Mouse (Mus musculus): ENCODE measurements around the gene Pde4c. TPM values are rescaled to one million over a fixed set of nuclear protein-coding genes. Genes with fewer than 3 reads are reported as not detected.

The Pde4c gene
- polyA plus RNA-seq, 1 experiment from 2014 or later = 0.10 TPM

DNA sequence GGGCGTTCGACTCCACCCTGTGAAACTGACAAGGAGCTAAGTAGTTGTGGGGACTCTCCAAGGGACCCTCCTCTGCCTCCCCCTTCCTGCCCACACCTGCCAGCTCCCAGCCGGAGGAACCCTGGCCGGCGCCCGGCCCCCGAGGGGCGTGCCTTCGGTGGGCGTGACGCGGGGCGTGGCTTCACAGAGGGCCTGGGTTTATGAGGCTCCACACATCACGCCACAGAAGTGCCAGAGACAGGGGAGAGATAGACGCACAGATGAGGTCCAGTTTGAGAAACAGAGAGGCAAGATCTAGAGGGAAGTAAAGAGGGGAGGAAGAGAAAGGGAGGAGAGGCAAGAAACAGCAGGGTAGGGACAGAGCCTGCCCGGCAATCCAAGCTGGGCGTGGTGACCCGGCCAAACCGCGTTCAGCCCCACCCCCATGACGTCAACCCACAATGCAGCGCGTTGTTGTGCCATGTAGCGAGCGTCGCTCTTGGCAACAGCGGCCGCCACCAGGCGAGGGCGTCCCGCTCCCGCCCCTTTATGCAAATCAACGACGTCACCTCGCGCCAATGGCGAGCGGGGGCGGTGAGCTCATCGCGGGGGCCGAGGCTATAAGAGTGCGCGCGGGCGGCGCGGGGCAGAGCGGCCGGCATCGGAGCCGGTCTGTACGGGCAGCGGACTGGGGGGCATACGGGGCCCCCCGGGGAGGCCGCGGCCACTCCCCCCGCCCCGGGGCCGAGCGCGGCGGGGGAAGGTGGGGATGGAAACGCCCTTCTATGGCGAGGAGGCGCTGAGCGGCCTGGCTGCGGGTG is 25.0 kb upstream of the Pde4c start, which contains the start of gene Jund:
Jund (plus strand) TSS at position 640 of the 800 bp plus-strand sequence.
- Histone ChIP-seq H3K9me3 (replicated peaks) (no peaks in the 10 kb centered on the region), H3K9ac (peak within 1 kb of the TSS; percentile 100), H3K4me3 (peak within 1 kb of the TSS; percentile 94), H3K27ac (peak within 1 kb of the TSS; percentile 100), H3K4me1 (peaks cover 61% of the 10 kb centered on the region), H3K36me3 (ENCODE audit: poor library complexity, severe bottlenecking) (peaks cover 16% of the 10 kb centered on the region), H3K27me3 (no peaks in the 10 kb centered on the region), H3K4me2 (peak within 1 kb of the TSS; percentile 75)
- WGBS = under 1% methylated on average over 53 of the region's 69 CpGs
- ATAC-seq = peak; percentile 87

DNA sequence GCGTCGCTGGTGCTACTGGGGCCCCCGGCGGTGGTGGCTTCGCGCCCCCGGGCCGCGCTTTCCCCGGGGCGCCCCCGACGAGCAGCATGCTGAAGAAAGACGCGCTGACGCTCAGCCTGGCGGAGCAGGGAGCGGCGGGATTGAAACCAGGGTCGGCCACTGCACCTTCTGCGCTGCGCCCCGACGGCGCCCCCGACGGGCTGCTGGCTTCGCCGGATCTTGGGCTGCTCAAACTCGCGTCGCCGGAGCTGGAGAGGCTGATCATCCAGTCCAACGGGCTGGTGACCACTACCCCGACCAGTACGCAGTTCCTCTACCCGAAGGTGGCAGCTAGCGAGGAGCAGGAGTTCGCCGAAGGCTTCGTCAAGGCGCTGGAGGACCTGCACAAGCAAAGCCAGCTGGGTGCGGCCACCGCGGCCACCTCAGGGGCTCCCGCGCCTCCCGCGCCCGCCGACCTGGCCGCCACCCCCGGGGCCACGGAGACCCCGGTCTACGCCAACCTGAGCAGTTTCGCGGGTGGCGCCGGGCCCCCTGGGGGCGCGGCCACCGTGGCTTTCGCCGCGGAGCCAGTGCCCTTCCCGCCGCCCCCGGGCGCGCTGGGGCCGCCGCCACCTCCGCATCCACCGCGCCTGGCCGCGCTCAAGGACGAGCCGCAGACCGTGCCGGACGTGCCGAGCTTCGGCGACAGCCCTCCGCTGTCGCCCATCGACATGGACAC is 24.2 kb upstream of the Pde4c start:
- ATAC-seq = peak; percentile 0
- Histone ChIP-seq H3K4me1 (peaks cover 61% of the 10 kb centered on the region), H3K27ac (peak overlapping the region; percentile 100), H3K9ac (peak overlapping the region; percentile 100), H3K4me2 (peak overlapping the region; percentile 75), H3K4me3 (peak overlapping the region; percentile 94), H3K9me3 (replicated peaks) (no peaks in the 10 kb centered on the region), H3K36me3 (ENCODE audit: poor library complexity, severe bottlenecking) (peaks cover 22% of the 10 kb centered on the region), H3K27me3 (no peaks in the 10 kb centered on the region)
- 0% methylated on average over 63 of the region's 89 CpGs for WGBS

DNA sequence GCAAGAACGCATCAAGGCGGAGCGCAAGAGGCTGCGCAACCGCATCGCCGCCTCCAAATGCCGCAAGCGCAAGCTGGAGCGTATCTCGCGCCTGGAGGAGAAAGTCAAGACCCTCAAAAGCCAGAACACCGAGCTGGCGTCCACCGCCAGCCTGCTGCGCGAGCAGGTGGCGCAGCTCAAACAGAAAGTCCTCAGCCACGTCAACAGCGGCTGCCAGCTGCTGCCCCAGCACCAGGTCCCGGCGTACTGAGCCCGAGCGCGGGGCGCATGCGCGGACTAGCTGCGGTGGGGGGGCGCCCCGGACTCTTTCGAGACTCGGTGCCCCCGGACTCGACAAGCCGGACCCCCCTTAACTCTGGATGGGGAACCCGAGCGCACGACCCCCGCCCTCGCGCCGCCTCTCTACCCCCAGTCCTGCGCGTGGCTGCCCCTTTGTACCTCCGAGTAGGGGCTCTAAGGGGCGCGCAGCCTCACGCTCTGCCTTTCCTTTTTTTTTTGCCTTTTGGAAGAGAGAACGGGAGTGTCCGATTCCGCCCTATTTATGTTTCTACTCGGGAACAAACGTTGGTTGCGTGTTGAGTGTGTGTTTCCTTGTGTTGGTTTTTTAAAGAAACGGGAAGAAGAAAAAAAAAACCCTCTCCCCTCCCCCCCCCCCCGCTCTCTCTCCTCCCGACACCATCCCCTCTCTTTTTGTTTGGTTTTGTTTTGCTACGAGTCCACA is 23.5 kb upstream of the Pde4c start:
- Histone ChIP-seq H3K9me3 (replicated peaks) (no peaks in the 10 kb centered on the region), H3K4me2 (peak overlapping the region; percentile 75), H3K4me3 (peak overlapping the region; percentile 94), H3K36me3 (ENCODE audit: poor library complexity, severe bottlenecking) (peaks cover 22% of the 10 kb centered on the region), H3K4me1 (peaks cover 60% of the 10 kb centered on the region), H3K27me3 (no peaks in the 10 kb centered on the region), H3K27ac (peak overlapping the region; percentile 100), H3K9ac (peak overlapping the region; percentile 100)
- WGBS = under 1% methylated on average over 59 of the region's 59 CpGs
- ATAC-seq = peak; percentile 17

DNA sequence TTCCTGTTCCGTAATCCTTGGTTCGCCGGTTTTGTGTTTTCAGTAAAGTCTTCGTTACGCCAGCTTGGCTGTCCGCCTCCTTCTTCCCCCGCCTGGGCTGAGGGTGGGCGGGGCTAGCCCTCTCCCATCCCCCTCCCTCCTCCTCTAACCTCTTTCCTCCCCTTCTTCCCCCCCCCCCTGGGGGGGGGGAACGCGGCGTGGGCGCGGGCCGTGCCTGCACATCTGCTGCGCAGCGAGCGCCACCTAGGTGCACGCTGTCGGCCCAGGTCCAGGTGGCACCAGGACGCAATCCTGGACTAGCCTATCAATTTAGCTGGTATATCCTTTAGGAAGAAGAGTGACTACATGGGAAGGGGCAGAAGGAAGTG is 23.0 kb upstream of the Pde4c start:
- Histone ChIP-seq H3K36me3 (ENCODE audit: poor library complexity, severe bottlenecking) (peaks cover 22% of the 10 kb centered on the region), H3K4me1 (peaks cover 55% of the 10 kb centered on the region), H3K27me3 (no peaks in the 10 kb centered on the region), H3K9me3 (replicated peaks) (no peaks in the 10 kb centered on the region), H3K4me2 (peak overlapping the region; percentile 75), H3K4me3 (peak overlapping the region; percentile 94), H3K9ac (peak overlapping the region; percentile 100), H3K27ac (peak overlapping the region; percentile 100)
- whole genome bisulfite sequencing = under 1% methylated on average over 20 of the region's 20 CpGs
- peak; percentile 31 for ATAC-seq

DNA sequence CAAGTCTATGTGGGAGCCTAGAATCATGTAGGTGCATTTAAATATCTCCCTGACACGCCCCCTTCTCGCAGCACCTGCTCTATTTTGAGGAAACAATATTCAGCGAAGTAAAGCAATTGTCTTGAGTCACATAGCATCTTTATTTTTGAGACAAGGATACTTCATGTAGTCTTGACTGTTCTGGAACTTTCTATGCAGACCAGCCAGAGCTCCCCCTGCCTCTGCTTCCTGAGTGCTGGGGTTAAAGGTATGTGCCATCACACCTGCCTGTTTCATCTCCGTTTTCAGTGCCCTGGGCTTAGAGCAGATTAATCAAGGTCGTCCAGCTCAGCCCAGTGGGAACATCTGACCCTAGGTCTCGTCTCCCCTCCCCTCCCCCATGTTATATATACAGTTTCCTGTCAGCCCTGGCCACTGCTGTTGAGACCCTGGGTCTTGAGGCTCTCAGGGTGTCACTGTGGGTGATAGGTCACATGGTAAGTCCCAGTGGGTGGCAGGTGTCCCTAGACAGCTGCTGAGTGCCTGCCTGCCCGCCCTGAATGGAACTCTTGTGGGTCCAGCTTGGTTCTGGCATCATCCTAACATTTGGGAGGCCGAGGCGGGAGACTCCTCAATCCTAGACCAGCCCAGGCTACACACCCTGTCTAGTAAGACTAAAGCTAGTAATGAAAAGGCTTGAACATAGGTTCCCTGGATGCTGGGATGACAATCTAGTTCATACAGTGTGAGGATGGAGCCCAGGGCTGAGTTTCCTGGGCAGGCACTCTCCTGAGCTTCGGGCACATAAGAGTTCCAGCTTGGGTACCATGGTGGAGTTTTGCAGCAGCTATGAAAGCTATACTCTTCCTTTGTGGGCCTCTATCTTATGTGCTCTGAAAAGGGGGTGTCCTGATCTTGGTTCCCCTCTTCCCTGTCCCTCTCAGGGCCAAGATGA is 22.2 kb upstream of the Pde4c start:
- Histone ChIP-seq H3K4me3 (peak overlapping the region; percentile 94), H3K27me3 (no peaks in the 10 kb centered on the region), H3K36me3 (ENCODE audit: poor library complexity, severe bottlenecking) (peaks cover 22% of the 10 kb centered on the region), H3K27ac (peak overlapping the region; percentile 100), H3K9ac (peak overlapping the region; percentile 100), H3K9me3 (replicated peaks) (no peaks in the 10 kb centered on the region), H3K4me1 (peaks cover 47% of the 10 kb centered on the region), H3K4me2 (peak overlapping the region; percentile 75)
- 59% methylated on average over 10 of the region's 10 CpGs for WGBS
- ATAC-seq = no peak

DNA sequence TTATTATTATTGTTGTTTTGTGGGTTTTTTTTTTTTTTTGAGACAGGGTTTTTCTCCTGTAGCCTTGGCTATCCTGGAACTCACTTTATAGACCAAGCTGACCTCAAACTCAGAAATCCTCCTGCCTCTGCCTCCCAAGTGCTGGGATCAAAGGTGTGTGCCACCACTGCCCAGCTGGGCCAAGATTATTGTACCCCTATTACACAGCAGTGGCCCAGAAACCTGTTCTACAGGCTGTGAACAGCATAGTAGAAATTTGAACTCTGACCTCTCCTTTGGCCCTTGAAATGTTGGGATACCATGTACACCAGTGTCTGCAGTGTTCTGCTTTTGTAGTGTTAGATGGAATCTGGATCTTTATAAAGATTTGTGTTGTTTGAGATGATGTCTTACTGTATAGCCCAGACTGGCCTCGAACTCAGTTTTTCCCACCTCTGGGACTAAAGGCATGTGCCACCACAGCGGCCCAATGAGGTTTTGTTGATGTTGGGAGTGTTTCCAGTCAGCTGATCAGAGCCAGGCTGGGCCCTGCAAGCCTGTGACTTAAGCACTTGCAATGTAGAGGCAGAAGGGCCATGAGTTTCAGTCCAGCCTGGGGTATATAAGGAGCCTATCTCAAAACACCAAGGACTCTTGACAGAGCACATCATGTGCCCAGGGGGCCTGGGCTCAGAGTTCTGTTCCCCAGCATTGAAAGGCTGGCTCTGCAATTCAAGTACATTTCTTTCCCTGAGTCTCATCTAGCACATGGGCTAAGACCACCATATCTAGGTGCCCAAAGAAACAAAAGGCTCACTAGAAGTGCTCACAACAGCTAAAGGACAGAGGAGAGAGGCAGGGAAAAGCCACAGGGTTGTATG is 21.3 kb upstream of the Pde4c start:
- peak overlapping the region; percentile 94 for H3K4me3 ChIP-seq
- peaks cover 22% of the 10 kb centered on the region for H3K36me3 ChIP-seq (ENCODE audit: poor library complexity, severe bottlenecking)
- H3K4me2 ChIP-seq = peak overlapping the region; percentile 75
- no peak overlapping the region; the same call in 1 of the 2 replicates for H3K27ac ChIP-seq
- H3K27me3 ChIP-seq = no peaks in the 10 kb centered on the region
- 91% methylated on average over 2 of the region's 2 CpGs for WGBS
- H3K4me1 ChIP-seq = peaks cover 38% of the 10 kb centered on the region
- H3K9me3 ChIP-seq (replicated peaks) = no peaks in the 10 kb centered on the region
- ATAC-seq = no peak
- 0 out of 2 replicates have a peak overlapping the region, but pooled peaks have one; percentile 100 for H3K9ac ChIP-seq

DNA sequence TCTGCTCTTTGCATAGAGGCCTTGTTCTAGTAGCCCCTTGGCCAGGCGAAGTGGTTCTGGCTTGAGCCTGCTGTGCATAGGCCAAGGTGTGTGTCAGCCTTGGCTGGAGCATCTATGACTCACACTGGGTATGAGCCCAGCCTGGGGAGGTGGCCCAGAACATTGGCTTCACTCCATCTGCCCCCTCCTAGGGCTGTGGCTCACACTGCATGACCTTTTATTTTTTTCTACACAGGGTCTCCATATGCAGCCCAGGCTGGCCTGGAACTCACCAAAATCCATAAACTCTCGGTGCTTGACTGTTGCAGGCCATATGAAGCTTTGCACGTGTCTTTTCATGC is 20.7 kb upstream of the Pde4c start:
- no peak overlapping the region for H3K27ac ChIP-seq
- ATAC-seq = no peak
- 86% methylated on average over 3 of the region's 3 CpGs for WGBS
- peaks cover 22% of the 10 kb centered on the region for H3K36me3 ChIP-seq (ENCODE audit: poor library complexity, severe bottlenecking)
- H3K4me3 ChIP-seq = peak overlapping the region; percentile 94; the same call in 1 of the 2 replicates
- no peaks in the 10 kb centered on the region for H3K27me3 ChIP-seq
- peaks cover 32% of the 10 kb centered on the region for H3K4me1 ChIP-seq
- H3K4me2 ChIP-seq = peak overlapping the region; percentile 75
- no peaks in the 10 kb centered on the region for H3K9me3 ChIP-seq (replicated peaks)
- 0 out of 2 replicates have a peak overlapping the region, but pooled peaks have one; percentile 18 for H3K9ac ChIP-seq

DNA sequence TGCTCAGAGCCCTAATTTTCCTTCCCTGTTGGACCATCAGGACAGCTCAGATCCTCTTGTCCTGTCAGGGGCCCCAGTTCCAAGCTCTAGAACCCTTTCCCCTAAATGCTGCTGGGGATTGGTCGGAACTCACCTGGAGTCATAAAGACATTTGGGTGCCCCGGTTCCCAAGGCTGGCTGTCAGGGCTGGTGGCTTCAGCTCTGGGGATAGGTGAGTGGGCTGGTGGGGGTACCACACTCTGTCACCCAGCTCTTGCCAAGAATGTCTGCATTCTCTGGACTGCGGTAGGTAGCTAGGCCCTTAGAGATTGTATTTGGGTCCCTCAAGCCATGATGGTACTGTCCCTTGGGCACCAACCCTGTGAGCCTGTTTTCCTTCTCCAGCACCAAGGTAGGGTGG is 20.2 kb upstream of the Pde4c start, which contains the start of gene Iqcn:
Iqcn (plus strand) TSS at position 171 of the 400 bp plus-strand sequence.
- H3K36me3 ChIP-seq (ENCODE audit: poor library complexity, severe bottlenecking) = peaks cover 22% of the 10 kb centered on the region
- H3K4me3 ChIP-seq = peak within 1 kb of the TSS; percentile 94; the same call in 1 of the 2 replicates
- H3K27me3 ChIP-seq = no peaks in the 10 kb centered on the region
- ATAC-seq = no peak
- no peak within 1 kb of the TSS for H3K27ac ChIP-seq
- peak within 1 kb of the TSS; percentile 75 for H3K4me2 ChIP-seq
- peaks cover 27% of the 10 kb centered on the region for H3K4me1 ChIP-seq
- WGBS = 96% methylated on average over 3 of the region's 3 CpGs
- H3K9me3 ChIP-seq (replicated peaks) = no peaks in the 10 kb centered on the region
- 0 out of 2 replicates have a peak within 1 kb of the TSS, but pooled peaks have one; percentile 18 for H3K9ac ChIP-seq

DNA sequence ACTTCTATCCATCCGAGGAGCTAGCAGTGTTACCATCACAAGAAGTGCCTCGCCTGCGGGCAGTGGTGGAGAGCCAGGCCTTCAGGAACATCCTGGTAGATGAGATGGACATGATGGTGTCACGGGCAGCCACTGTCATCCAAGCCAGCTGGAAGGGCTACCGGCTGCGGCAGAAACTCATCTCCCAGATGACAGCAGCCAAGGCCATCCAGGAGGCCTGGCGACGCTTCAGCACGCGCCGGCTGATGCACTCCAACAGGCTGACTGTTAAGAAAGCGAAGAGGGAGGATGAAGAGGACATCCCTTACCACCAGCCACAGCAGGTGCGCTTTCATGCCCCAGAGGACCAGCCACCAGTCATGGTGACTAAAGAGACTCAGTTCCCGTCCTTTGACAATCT is 15.2 kb upstream of the Pde4c start:
- H3K36me3 ChIP-seq (ENCODE audit: poor library complexity, severe bottlenecking) = peaks cover 9% of the 10 kb centered on the region
- no peaks in the 10 kb centered on the region for H3K9me3 ChIP-seq (replicated peaks)
- H3K27ac ChIP-seq = no peak overlapping the region
- H3K4me2 ChIP-seq = no peak overlapping the region
- no peak overlapping the region for H3K4me3 ChIP-seq
- no peak for ATAC-seq
- no peak overlapping the region for H3K9ac ChIP-seq
- WGBS = 94% methylated on average over 14 of the region's 14 CpGs
- no peaks in the 10 kb centered on the region for H3K27me3 ChIP-seq
- H3K4me1 ChIP-seq = 0 out of 2 replicates have a peak, but pooled peaks cover 1% of the 10 kb centered on the region

DNA sequence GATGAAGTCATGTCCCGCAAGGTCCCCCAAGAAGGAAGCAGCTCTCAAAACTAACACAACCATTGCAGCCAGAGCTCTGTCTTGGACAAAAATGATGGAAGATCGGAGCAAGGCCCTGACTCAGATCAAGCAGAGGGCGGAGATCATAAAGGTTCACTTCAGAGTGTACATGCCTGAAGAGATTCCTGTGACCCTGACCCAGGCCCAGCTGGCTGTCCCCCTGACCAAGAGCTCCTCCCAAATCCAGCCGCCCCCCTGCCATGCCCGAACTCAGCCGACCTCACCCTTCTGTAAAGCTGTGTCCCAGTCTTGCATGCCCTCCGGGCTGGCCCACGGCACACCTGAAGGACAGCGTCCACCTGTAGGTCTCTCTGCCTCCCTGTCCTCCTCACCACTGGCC is 13.7 kb upstream of the Pde4c start:
- no peak for ATAC-seq
- WGBS = 91% methylated on average over 9 of the region's 9 CpGs
- H3K36me3 ChIP-seq (ENCODE audit: poor library complexity, severe bottlenecking) = no peaks in the 10 kb centered on the region

More for the DNA sequence above, 13.7 kb upstream of the Pde4c start:
- H3K27ac ChIP-seq = no peak overlapping the region
- H3K9ac ChIP-seq = no peak overlapping the region
- no peak overlapping the region for H3K4me3 ChIP-seq
- no peaks in the 10 kb centered on the region for H3K27me3 ChIP-seq
- no peaks in the 10 kb centered on the region for H3K4me1 ChIP-seq
- H3K9me3 ChIP-seq (replicated peaks) = no peaks in the 10 kb centered on the region
- H3K4me2 ChIP-seq = no peak overlapping the region

All from forebrain, embryonic 13.5 days (tissue).